Mouse (Mus musculus): ENCODE data around the gene Cachd1. TPM values are rescaled to one million over a fixed set of nuclear protein-coding genes. Genes with fewer than 3 reads are reported as not detected.

Cachd1 gene
- not detected in 2 replicates for total RNA-seq (2017)

DNA sequence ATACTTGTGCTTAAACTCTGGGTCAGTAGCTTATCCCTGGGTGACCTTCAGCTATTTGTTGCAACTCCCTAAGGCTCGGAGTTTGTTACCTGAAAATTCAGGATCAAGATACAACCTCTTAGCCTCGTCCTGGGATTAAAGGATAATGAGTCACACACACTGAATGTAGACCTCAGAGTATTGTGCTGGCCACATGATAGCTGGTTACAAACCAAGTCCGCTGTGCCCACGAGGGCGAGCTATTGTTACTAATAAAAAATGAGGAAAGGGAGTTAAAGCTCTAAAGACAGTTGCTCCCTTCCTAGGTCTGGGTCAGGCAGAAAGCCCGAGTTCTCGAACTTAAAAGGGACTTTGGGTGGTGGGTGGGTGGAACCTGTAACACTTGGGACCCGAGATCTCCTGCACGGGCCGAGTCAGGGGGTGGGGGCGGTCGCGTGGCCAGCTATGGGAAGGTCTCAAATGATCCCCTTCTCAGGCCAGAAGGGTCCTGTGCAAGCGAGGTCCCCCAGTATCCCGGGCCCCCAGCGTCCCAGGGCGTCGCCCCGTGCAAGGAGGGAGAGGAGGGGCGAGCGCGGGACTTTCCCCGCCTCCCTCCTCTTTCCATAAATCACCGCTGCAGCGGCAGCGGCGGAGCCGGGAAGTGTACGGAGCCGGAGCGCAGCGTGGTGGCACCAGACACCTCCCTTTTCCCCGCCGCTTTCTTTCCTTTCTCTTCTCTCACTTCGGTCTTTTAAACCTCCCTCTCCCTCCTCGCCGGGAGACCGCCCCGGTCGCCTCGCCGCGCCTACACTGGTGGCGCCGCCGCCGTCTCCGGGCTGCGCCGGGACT is at the start of gene Cachd1:
Gene Cachd1, plus strand, starts transcription at position 633 of the 828 bp plus-strand sequence.
- ATAC-seq (ENCODE audit: extremely low read depth, insufficient number of reproducible peaks, low FRiP score, poor library complexity, severe bottlenecking), result no peak

DNA sequence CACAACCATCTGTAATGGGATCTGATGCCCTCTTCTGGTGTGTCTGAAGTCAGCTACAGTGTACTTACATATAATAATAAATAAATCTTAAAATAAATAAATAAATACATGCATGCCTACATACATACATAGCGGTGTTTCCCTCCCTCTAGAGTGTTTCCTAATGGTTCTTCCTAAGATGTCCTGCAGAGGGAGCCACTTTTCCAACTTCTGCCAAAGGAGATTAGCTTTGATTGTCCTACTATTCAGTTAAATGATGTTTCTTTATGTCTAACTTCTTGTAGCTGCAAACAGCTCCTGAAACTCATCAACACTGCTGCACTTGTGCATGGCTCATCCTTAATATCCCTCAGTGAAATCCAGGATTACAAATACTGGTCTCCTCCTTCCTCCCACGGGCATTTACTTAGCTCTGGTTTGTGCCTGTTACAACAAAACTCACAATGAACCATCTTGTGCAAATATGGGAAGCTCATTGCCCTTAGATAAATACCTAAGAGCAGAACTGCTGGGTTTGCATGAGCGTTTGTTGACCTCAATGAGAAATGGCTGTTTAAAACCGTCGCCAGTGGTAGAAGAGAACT is 47.5 kb upstream of the Cachd1 start:
- ATAC-seq (ENCODE audit: extremely low read depth, insufficient number of reproducible peaks, low FRiP score, poor library complexity, severe bottlenecking), result no peak

DNA sequence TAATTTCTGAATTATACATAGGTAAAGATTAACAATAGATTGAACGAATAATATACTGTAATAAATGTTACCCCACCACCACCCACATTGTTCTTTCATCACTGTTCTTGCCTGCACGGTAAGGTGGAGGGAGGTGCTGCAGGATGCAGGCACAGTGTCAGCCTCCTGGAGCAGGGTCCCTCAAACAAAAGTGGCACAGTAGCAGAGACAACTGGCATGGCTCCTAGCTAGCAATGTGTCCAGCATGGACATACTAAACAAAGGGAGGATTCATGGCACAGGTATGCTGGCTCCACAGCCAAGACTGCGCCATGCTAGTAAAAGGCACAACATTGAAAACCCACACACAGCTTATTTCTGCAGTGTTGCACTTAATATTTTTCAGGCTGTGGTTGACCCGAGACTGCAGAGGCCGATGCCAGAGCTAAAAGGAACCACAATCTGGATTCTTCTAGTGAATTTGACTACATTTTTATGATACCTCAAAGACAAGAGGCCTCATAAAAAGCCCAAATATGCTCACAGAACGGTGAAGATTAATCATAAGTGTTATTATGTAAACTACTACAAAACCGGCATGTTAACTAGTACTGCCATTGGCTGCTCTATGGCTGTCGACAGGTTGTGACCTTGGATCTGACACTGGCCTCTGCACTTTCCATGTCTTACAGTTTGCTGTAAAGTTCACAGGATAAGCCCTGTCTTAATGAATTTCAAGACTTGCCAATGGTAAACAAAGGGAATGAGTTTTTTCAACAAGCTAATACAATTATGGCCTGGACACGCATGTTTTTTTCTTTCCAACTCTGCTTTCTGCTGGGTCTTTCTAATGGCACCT is 41.2 kb upstream of the Cachd1 start:
- no peak for ATAC-seq (ENCODE audit: extremely low read depth, insufficient number of reproducible peaks, low FRiP score, poor library complexity, severe bottlenecking)

DNA sequence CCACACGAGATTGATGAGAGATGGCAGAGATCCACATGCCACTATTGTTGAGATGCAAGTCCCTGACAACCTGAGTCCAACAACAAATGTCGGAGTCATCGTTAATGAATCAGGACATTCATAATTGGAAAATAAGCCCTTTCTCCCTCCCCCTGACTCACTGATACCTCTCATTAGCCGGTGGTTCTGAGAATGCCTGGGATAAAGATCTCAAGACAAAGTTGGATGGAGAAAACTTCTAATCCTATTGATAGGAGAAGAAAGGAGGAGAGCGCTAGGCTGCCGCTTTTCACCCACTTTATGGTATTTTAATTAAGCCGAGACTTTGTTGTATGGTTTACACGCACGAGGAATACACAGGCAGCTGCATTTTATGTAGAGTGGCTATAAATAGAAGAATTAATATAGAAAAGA is 40.5 kb upstream of the Cachd1 start:
- no peak for ATAC-seq (ENCODE audit: extremely low read depth, insufficient number of reproducible peaks, low FRiP score, poor library complexity, severe bottlenecking)

DNA sequence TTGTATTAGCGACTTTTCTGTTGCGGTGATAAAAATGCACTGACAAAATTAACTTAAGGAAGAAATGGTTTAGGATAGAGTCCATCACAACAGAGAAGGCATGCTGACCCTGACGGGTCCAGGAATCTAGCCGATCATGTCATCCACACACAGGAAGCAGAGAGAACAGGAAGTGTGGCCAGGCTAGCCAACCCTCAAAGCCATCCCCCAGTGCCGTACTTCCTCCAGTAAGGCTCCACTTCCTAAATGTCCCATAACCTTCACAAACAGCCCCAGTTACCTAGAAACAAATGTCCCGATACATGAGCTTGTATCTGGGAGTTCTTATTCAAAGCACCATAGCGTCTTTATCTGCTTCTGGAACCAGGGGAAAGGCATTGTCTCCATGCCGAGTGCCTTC is 32.9 kb upstream of the Cachd1 start:
- ATAC-seq (ENCODE audit: extremely low read depth, insufficient number of reproducible peaks, low FRiP score, poor library complexity, severe bottlenecking), result no peak

DNA sequence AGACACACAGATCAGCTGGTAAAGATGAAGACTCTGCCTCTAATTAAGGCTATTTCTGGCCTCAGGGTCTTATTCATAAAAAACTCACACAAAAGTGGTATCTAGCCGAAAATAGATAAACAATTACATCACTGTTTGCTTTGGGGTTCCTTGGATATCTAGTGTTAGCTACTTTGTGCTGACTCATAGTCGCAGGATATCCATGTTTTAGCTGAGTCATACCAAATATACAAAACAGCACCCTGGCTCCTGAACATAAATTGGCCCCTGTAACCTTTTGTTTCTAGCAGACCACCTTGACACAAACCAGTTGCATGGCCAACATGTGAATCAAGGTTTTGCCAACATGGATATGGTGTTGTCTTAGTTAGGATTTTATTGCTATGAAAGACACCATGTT is 24.2 kb upstream of the Cachd1 start:
- ATAC-seq (ENCODE audit: extremely low read depth, insufficient number of reproducible peaks, low FRiP score, poor library complexity, severe bottlenecking), result no peak

DNA sequence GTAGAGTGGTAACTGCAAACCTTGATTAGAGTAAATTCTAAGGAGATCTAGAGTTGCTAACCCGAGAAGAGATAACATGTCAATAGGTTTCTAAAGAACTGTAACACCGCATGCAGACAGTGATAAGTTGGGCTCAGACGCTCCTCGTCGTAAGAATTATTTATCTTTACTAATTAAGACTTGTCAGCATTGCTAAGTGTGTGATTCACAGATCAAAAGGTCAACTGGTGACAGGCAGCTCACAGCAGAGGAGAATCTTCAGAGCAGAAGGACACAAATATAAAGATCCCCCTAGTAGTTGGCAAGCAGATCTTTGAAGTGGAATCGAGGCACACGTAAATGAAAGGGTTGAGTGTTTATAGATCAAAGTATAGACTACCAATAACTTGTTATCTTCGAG is 20.8 kb upstream of the Cachd1 start:
- ATAC-seq (ENCODE audit: extremely low read depth, insufficient number of reproducible peaks, low FRiP score, poor library complexity, severe bottlenecking), result no peak

DNA sequence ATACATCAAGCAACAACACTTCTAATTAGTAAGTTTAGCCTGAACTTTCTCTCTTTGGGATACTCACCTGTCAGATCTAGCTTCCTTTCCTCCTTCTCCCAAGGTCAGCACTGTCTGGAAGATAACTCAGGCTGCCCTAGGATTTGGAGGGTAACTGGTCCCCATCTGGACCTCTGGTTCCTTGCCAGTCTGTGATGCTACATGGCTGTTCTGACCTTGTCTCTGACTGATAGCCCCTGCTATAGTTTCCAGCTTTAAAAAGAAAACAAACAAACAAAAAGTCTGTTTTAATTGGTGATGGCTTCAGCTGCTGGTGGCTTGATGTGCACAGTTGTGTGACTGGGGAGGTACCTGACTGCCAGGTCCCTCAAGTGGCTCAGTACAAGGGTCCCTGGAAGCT is 20.0 kb upstream of the Cachd1 start:
- no peak for ATAC-seq (ENCODE audit: extremely low read depth, insufficient number of reproducible peaks, low FRiP score, poor library complexity, severe bottlenecking)

DNA sequence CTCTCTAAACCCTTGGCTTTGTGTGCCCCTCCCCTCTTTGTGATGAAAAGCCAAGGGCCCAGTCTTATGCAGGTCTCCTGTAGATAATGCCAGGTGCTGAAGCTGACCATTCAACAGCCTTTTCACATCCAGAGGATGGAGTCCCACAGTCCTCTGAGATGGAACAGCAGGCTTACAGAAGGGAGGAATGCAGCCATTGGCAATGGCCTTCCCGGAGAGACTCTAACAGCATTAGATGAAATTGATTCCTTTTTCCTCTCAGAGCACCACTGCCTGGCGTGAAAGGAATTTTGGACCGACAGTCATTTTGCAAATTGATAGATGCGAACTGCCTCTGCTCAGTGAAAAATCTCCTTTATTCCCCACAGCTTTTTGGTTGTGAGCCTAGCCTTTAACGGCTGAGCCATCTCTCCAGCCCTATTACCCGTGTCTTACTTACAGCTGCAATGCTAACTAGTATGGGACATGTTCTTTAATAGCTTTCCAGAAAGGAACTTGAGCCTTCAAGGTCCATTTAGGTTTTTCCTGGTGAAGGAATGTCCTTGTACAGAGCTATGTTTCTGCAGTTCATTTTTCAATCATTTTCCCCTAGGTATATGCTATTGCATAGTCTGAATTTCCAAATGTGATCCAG is 18.1 kb upstream of the Cachd1 start:
- ATAC-seq (ENCODE audit: extremely low read depth, insufficient number of reproducible peaks, low FRiP score, poor library complexity, severe bottlenecking), result no peak

DNA sequence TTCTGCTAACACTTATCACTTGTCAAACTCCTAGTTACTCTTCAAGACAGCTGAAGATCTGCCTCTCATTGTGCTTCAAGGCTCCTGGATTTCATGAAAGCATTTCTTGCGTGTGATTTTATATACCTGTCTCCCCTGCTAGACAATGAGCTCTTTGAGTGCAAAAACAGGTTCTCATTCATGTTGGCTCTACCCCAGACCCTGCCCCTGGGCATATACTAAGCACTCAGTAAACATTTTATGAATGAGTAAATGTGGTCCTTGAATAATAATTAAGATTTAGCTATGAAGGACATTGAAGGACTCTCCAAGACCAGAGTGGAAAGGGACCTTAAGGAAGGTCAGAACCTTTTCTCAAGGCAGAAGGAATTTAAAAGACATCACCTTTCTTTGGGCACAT is 16.9 kb upstream of the Cachd1 start:
- no peak for ATAC-seq (ENCODE audit: extremely low read depth, insufficient number of reproducible peaks, low FRiP score, poor library complexity, severe bottlenecking)

DNA sequence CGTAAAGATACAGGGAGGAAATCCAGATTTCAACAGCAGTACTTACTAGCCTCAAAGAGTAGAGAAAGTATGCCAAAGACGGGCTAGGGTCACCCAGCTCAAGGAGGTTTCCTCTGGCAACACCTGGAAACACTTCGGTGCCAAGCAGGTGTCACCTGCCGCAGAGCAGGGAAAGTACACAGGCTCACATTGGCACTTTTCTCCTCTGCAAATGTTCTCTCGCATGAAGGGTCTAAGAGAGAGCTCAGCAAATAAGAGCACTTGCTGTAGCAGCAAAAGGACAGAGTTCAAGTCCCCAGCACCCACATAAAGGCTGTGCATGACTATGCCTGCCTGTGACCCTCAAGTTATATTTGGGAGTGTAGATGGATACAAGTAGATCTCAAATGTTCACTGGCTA is 16.1 kb upstream of the Cachd1 start:
- no peak for ATAC-seq (ENCODE audit: extremely low read depth, insufficient number of reproducible peaks, low FRiP score, poor library complexity, severe bottlenecking)

DNA sequence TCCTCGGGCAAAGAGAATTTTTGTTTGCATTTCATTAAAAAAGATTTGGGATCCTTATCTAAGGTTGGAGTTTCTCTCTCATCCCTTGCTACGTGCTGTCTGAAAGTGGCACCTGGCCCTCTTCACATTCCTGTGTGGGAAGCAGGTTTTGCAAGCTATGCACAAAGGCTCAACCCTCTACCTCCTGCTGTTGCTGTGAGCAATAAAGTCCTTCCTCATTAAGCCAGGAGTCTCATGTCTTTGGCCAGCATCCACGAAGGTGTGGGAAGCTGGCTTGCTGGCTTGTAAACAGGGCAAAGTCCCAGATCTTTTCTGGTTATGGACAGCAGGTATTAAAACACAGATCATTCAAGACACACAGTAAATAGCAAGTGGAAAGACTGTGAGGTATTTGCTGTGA is 7.9 kb upstream of the Cachd1 start:
- no peak for ATAC-seq (ENCODE audit: extremely low read depth, insufficient number of reproducible peaks, low FRiP score, poor library complexity, severe bottlenecking)

DNA sequence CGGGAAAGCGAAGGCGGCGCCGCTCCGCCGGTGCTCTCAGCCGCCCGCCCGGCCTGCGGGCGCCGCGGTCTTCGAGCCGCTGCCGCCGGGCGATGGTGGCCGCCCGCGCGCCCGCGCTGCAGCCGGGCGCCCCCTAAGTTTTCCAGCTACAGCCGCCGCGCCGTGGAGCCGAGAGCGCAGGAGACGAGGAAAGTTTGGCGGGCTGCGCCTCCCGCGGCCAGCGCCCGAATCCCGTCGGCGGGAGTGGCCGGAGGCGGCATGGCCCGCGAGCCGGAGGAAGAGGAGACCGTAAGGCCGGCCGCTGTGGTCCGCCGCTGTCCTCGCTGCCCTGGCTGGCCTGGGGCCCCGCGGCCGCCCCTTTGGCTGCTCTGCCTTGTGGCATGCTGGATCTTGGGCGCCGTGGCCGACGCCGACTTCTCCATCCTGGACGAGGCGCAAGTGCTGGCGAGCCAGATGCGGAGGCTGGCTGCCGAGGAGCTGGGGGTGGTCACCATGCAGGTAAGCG is 448 bp downstream of the Cachd1 start:
- no peak for ATAC-seq (ENCODE audit: extremely low read depth, insufficient number of reproducible peaks, low FRiP score, poor library complexity, severe bottlenecking)

DNA sequence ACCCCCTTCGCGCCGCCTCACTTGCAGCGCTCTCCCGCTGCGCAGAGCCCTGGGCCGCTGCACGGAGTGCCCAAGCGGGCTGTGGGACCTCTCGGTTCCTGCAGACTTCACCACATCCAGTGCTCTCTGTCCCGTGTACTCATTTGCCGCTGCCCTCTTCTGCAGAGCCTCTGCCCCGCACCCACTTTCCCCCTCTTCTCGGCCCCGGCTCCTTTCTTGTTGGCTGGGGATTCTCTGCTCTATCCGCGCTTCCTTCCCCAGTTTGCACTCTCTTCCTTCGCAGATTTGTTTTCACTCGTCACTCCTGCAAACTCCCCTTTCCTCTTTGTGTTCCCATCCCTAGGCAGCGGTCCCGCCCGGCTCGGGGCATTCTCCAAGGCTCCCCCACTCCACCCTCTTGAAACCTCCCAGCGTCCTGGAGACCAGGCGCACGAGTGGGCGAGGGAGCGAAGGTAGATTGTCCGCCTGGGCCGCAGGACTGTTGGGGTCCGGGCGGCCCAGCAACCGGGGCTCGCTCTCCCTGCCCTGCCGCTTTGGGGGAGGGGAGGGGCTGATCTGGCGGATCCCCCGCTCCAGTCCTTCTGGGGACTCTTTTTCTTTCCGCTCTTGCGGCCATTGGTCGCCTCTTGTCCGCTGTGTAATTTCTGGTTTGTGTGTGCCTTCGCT is 1.0 kb downstream of the Cachd1 start:
- no peak for ATAC-seq (ENCODE audit: extremely low read depth, insufficient number of reproducible peaks, low FRiP score, poor library complexity, severe bottlenecking)

DNA sequence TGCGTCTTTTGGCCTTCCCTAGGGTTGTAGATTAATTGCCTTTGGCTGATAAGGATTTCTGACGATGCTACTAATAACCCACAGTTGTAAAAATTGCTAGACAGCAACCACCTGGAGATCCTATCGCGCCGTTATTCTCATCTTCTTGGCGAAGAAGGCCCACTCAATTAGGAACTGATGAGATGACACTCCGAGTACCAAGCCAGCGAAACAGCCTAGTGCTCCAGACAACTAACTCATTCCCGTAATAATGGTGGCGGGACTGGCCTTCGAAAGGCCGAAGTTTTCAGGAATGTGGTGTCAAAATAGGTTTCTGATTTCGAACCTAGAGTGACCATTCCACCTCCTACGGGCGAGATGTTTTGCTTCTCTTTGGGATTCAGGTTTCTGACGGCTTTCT is 1.6 kb downstream of the Cachd1 start:
- ATAC-seq (ENCODE audit: extremely low read depth, insufficient number of reproducible peaks, low FRiP score, poor library complexity, severe bottlenecking), result no peak

DNA sequence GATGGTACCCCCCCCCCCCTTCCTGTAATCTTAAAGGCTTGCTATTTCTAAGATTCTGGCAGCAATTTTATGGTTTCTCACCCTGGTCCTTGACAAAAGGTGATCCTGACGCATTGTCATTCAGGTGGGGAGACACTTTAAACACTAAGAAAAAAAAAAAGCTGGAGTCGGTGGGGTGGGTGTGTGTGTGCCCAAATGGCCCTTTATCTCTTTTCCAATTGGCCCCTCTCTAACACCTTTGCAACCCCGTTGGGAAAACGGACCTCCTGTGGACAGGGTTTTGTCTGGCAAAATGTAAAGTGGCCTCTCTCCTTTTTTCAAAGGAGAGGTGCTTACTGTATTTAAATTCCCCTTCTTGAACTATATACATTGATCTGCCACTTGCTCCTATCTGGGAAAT is 2.5 kb downstream of the Cachd1 start:
- no peak for ATAC-seq (ENCODE audit: extremely low read depth, insufficient number of reproducible peaks, low FRiP score, poor library complexity, severe bottlenecking)

DNA sequence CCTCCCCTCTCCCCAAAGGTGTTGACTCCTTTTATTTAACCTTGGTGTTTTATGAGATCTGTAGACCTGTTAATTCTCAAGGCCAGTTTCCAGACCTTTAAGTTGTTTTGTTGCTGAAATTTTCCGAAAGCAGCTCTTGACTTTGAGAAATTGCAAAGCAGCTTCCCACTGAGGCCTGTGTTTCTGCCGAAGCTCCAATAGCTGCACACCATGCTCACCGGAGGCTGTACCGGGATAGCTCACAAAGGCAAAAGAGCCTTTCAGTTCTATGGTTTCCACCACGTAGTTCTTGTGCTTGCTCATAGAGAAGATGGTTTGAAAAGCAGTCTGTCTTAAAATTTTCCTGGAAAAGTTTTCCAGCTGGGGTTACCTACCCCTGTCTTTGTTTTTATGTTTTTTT is 3.2 kb downstream of the Cachd1 start:
- no peak for ATAC-seq (ENCODE audit: extremely low read depth, insufficient number of reproducible peaks, low FRiP score, poor library complexity, severe bottlenecking)

DNA sequence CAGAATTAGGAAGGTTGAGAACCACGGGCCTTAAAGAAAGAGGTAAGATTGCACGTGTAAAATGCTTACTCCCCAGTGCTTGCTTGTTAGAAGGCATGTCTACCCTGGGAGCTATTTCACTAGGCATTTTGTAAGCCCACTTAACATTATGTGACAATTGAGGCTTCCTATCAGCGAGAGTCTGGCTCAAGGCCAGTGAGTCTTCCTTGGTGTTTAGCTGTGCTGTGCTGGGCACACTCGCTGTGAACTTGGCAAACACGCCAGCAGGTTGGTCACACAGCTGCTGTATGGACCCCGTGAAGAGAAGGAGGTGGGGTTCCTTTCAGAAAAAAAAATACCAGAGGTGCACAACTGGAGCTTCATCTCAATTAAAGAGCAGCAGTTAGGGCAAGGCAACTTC is 4.4 kb downstream of the Cachd1 start:
- ATAC-seq (ENCODE audit: extremely low read depth, insufficient number of reproducible peaks, low FRiP score, poor library complexity, severe bottlenecking), result no peak

DNA sequence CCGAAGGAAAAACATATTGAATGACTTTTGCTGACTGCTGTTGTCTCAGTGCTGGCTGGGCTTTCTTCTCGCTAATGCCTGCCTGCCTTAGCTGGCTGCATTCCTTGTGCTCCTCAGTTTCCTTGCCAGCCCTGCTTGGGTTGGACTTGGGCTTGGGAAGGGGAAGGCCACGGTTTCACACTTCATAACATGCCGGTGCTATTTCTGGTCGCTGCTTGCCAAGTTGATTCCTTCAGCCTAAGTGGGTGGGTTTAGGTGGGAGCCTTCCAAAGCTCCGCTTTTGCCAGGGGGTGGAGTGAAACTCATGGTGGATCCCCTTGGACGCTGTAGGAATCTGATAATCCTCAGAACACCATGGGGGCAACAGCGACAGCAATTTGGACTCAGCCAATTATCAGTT is 5.9 kb downstream of the Cachd1 start:
- no peak for ATAC-seq (ENCODE audit: extremely low read depth, insufficient number of reproducible peaks, low FRiP score, poor library complexity, severe bottlenecking)

All from neutrophil, adult 5-6 weeks (primary cell).